Mouse (Mus musculus) spleen, adult 18-20 months (tissue): ENCODE results near the gene Fermt3.

Experiments used
- DNase-seq, 2 experiments: peaks; one replicate each; pipeline ENCODE4 v3.0.0; 2022; ENCODE audit warnings: mixed read lengths in 2 of 2

Fermt3 gene

DNA sequence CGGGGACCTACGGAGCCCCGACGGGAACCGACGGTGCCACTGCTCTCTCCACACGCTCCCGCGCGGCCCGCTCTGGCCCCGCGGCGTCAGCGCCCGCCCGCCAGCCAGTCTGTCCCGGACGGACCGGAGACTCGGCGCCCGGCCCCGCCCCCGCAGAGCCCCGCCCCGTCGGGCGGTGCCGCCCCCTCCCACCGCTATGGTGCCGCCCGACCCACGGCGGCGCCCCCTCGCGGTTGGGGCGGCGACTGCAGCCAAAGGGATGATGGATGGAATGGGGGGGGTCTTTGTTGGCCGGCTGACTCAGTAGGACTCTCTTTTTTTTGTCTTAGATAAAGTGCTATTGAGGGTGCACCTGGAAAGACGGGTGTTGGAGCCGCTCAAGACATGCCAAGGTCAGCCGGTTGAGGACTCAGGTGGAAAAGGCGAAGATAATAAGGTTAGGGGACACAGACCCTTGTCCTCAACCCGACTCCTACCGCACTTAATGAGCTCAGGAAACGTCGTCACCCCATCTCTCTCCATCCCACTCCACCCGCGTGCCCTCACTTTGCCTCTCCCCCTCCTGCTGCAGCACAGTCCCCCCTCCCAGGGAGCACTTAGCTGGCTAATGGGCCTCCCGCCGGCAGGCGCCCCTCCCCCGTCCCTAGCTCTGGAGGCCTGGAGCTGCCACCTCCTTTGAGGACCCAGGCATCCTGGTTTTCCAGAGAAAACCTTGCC lies 49.4 kb downstream of the Fermt3 start:
- DNase-seq, result peak; percentile 66 to 78

DNA sequence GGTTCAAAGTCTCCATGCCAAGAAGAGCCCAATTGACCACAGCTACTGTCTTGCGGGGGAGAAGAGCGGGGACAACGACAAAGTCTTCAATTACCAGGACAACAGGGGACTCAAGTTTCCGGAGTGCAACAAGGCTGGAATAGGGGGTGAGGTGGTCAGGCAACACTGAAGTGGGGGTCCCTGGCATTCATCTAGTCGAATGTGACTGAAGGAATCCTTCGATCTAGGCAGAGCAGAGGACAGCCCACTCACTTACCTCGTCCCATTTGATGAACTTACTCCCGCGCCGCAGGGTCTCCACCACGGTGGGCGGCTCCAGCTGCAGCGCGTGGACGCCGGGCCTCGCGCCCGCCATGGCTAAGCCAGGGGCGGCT lies 50.0 kb downstream of the Fermt3 start:
- no peak for DNase-seq

DNA sequence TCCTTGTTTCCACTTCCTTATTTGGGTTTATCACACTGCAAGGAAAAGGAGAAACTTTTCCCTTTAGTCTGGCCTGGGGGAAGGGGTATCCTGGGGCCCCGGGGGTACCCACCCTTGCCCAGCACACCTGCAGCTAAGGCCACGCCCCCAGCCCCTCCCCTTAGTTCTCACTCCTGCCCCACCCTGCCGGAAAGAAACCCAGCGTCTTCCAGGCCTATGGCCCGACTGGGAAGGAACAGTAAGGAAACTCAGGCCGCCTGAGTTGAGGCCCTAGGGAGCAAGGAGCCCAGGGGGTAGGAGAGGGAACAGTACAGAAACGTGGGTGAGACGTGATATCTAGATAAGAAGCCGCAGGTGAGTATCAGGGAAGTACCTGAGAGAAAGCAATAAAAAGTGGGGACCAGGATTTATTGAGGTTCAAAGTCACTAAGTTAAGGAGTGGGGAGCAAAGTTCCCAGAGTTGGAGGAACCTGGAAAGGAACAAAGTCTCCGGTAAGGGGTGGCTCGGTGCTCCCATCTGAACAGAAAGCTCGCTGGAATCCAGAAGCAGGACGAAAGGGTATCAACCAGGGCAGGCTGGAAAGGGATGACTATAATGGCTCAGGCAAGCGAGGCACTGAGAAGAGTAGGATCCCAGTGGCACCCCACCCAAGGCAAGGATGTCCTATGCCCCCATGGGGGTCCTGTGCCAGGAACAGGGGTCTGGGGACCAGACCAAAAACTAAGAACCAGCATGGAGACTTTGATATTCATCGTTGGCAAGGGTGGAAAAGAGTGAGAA lies 50.6 kb downstream of the Fermt3 start:
- no peak for DNase-seq

DNA sequence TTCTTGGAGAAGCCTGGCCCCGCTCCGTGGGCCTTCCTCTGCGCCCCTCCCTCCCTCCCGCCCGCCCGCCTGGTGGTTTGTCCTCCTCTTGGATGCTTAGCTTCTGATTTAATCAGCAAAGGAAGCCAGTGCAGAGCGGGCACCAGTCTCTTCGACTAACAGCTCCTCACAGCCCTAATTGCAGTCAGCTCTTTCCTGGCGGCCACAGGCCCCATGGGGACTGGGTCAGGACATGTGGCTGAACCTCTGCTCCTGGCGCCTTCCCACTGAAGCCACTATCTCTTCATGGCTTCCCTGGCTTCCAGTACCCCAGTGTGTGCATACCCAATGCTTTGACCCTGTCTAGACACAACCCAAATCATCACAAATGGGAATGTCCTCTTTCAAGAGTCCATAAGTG lies 62.8 kb downstream of the Fermt3 start:
- no peak for DNase-seq

DNA sequence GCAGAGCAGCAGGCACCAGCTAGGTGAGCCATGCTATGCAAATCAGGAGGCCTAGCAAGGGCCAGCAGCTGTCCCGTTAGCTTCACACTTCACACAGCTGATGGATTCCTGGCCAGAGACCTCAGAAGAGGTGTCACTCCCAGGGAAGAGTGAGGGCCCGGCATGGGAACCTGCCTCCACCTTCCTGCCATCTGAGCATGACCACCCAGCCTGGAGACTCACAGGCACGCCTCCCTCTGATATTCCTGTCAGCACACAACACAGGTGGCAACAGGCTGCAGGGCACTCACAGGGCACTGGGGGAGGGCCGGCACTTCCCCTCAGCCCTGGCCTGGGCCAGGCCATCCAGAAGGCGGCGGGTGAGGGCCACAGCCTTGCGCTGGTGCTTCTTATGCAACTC lies 63.8 kb downstream of the Fermt3 start:
- no peak for DNase-seq

DNA sequence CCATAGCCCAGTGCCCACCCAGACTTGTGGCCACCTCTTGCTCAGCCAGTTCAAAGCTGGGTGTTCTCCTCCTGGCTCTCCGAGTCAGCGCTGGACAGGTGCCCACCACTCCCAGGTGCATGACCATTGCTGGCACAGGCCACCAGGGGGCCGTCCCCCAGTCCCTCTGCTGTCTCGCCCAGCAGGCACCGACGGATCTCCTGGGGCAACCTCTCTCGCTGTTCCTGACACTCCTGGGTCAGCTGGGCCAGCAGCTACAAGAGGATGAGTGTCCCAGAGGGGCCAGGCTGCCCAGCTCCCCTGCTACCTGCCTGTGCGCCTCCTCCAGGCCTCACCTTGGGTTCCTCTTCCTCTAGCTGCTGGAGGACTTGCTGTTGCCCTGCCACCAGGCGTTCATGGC lies 65.2 kb downstream of the Fermt3 start:
- no peak for DNase-seq

DNA sequence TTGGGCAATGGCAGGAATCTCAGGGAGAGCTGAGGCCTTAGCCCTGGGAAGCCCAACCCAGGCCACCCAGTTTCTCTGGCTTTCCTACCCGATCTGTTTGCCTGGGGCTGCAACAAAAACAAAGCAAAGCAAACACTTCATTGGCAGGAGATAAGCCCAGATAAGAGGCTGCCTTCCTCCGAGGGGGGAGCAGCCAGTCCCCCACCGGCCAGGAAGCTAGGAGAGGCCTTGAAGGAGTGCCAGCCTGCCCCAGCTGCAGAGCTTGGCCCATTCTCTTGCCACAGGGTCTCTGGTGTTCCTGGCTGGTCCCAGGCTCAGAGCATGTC lies 66.6 kb downstream of the Fermt3 start:
- DNase-seq, result no peak

DNA sequence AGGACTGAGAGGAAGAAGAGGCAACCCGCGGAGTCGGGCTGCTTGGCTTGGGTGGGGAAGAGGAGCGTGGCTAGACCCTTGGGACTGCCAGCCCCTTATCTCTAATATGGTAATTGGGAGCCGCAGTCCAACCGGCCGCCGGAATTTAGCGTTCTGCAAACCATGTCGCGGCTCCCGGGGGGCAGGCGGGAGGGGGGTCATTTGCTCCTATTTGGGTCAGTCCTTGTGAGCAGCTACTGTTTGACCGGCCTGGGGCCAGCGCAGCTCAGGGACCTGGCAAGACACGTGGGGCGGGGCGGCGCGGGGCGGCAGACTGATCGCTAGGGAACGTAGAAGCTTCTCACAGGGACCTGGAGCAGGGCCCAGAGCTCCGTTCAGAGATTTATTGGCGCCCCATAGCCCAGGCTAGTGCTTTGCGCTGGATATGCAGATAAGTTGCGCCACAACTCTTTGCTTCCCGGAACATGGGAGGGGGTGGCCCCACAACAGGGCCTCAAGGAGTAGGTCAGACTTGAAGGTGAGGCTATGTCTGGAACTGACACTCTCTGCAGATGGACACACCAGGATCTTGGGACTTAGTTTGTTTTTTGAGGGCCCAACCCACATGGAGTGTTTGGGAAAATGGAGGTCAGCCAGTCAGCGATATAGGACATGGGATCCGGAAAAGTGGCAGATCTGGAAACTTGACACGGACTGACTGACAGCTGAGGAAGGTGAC lies 67.1 kb downstream of the Fermt3 start:
- DNase-seq, result peak; percentile 45 to 66

DNA sequence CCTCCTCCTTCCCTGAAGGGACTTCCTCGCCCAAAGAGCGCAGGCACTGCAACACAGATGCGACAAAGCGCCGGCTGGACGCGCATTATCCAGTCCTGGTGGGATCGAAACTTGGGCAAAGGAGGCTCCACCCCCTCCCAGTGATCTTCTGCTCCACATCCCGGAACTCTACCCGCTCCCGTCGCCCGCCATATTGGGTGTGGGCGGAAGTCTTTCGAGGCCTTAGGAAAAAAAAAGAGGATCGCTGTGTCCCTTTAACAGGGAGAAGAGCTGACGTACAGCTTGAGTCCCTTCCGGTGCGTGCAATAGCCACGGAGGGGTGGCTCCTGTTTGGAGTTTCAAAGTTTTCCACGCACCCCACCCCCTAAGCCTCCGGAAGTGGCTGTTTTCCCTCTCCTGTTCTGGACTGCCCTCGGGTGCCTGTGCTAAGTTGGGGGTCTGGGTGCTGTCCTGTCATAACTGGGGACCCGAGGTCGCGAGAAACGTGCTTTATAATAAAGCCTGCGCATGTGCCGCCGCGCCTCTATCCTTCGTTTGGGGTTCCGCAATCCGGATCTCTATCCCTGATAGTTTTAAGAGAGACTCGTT lies 67.8 kb downstream of the Fermt3 start:
- peak; percentile 74 to 81 for DNase-seq

DNA sequence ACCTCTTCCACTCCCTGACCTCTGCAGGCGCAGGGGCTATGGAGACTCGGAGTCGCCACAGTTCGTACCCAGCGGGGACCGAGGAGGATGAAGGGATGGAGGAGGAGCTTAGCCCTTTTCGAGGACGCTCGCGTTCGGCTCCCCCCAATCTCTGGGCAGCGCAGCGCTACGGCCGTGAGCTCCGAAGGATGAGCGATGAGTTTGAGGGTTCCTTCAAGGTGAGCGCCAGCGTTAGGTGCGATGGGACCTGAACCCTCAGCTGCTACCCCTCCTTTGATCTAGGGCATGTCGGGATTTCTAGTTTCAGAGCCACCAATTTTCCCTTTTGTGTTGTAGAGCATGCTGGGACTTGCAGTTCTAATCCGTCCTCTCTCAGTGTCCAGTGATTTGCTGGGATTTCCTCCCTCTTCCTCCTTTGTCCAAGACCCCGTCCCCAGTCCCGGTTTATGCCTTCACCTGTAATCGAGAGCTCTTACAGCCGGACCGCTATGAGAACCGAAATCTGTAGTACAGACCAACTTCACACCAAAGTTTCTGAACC lies 68.6 kb downstream of the Fermt3 start:
- DNase-seq, result peak in 1 of 2 experiments; percentile 44

DNA sequence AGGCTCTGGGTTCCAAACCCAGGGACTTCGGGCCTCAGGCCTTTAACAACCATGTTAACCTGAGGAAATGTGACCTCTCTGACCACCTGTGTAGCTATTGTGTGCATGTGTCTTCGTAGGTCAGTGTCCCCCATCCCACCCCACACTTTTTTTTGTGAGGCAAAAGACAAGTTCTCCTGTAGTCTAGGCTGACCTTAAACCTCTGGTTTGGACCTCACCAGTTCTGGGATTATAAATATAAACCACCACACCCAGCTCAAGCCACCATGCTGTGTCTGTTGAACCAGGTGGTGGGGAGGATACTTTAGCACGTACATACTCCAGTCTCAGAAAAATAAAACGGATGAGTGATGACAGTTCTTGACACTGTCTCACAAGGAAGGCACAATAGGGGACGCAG lies 69.3 kb downstream of the Fermt3 start:
- no peak for DNase-seq

DNA sequence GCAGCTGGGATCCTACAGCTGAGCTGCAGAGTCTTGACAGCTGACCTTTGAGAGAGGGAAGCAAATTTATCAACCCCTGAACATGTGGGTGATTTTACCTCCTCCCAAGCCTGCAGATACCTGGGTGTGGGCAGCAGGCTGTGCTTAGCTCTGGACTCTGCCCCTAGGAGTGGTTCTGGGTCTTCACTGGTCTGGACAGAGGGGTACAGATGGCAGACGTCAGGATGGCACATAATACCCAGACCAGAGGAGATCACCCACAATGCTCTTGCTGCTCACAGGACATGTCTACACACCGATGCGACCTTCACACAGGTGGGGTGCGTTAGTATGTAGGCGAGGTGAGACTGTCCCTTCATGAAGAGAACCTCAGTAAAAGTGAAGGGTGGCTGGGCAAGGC lies 69.7 kb downstream of the Fermt3 start:
- DNase-seq, result no peak
